Mouse (Mus musculus) neural tube, embryonic 13.5 days (tissue): ENCODE data around the gene Alg3. TPM values are rescaled to one million over a fixed set of nuclear protein-coding genes. Genes with fewer than 3 reads are reported as not detected.

ENCODE experiments used
- ATAC-seq: fragments of 200-750 bp; cut with Nextera tagmentation; 2 replicates; pipeline ENCODE4 v1.8.0; 2017; ENCODE audit warnings: low read depth, mild to moderate bottlenecking, moderate TSS enrichment, moderate library complexity
- H3K27ac ChIP-seq: fragments of 300-500 bp; sonication (generic); replicated peaks from 2 replicates; pipeline ENCODE4 v1.5.1; 2015; ENCODE audit warnings: moderate library complexity, mild to moderate bottlenecking, inconsistent platforms
- H3K27me3 ChIP-seq: fragments of 300-500 bp; sonication (generic); 2 replicates; pipeline ENCODE4 v1.6.1; 2015; ENCODE audit warnings: mild to moderate bottlenecking, inconsistent platforms
- H3K36me3 ChIP-seq: fragments of 300-500 bp; sonication (generic); 2 replicates; pipeline ENCODE4 v1.6.1; 2015; ENCODE audit warnings: mild to moderate bottlenecking, inconsistent platforms
- H3K4me1 ChIP-seq: fragments of 300-500 bp; sonication (generic); replicated peaks from 2 replicates; pipeline ENCODE4 v1.6.1; 2015; ENCODE audit warnings: inconsistent platforms
- H3K4me2 ChIP-seq: fragments of 300-500 bp; sonication (generic); 2 replicates; pipeline ENCODE4 v1.6.1; 2015; ENCODE audit warnings: inconsistent platforms, mild to moderate bottlenecking, moderate library complexity
- H3K4me3 ChIP-seq: fragments of 300-500 bp; sonication (generic); 2 replicates; pipeline ENCODE4 v1.5.1; 2015; ENCODE audit warnings: mild to moderate bottlenecking, inconsistent platforms
- H3K9ac ChIP-seq: fragments of 300-500 bp; sonication (generic); 2 replicates; pipeline ENCODE4 v1.6.1; 2015; ENCODE audit warnings: moderate library complexity, mild to moderate bottlenecking, inconsistent platforms
- H3K9me3 ChIP-seq: fragments of 300-500 bp; sonication (generic); 2 replicates; pipeline ENCODE4 v1.6.1; 2016; ENCODE audit warnings: inconsistent platforms
- WGBS: fragments of 180-500 bp; shearing (Covaris S2); methylation state at CpG from one replicate; pipeline ENCODE4 v1.1.7; 2015; 5-methylcytosine and 5-hydroxymethylcytosine counted together
- polyA plus RNA-seq: library from polyadenylated mRNA; unstranded; fragments of >200 nt; fragmentation: Nextera tagmentation; extraction: Ambion mirVana; gene quantifications from 2 replicates; pipeline ENCODE4 v1.2.1, GENCODE M21; 2015

Gene Alg3
- polyA plus RNA-seq = 43.2 and 44.8 TPM in 2 replicates

- peaks cover 29% of the 10 kb centered on the region for H3K4me1 ChIP-seq
- H3K9me3 ChIP-seq = no peaks in the 10 kb centered on the region
- no peaks in the 10 kb centered on the region for H3K27me3 ChIP-seq
- peak within 1 kb of the TSS; percentile 92 for H3K9ac ChIP-seq
- peak; percentile 93 for ATAC-seq
- H3K36me3 ChIP-seq = peaks cover 26% of the 10 kb centered on the region
- H3K27ac ChIP-seq = peak within 1 kb of the TSS; percentile 90
- 2% methylated on average over 41 of the region's 41 CpGs for WGBS
- H3K4me3 ChIP-seq = peak within 1 kb of the TSS; percentile 84
- peak within 1 kb of the TSS; percentile 84 for H3K4me2 ChIP-seq
Measured at GRCm38 (mm10) chr16:20611357-20612227, at the start of gene Alg3, which contains the start of the genes Eef1akmt4 and Gm49333. Alg3 (minus strand) TSS chr16:20611735. Eef1akmt4 (plus strand) TSS chr16:20611593. Gm49333 (plus strand) TSS chr16:20611610.

GRCm38 (mm10) chr16:20657661-20658060 lies 46.1 kb upstream of the Alg3 start:
- Histone ChIP-seq H3K4me2 (no peak overlapping the region), H3K4me1 (peaks cover 8% of the 10 kb centered on the region), H3K9ac (no peak overlapping the region), H3K27ac (no peak overlapping the region), H3K27me3 (no peaks in the 10 kb centered on the region), H3K9me3 (no peaks in the 10 kb centered on the region), H3K36me3 (peaks cover 83% of the 10 kb centered on the region), H3K4me3 (no peak overlapping the region)
- ATAC-seq = no peak
- 88% methylated on average over 4 of the region's 4 CpGs for WGBS

- WGBS = 62% methylated on average over 2 of the region's 2 CpGs
- no peaks in the 10 kb centered on the region for H3K9me3 ChIP-seq
- peak overlapping the region; percentile 80 for H3K4me2 ChIP-seq
- peaks cover 19% of the 10 kb centered on the region for H3K4me1 ChIP-seq
- ATAC-seq = no peak
- H3K27ac ChIP-seq = no peak overlapping the region
- no peaks in the 10 kb centered on the region for H3K27me3 ChIP-seq
- H3K4me3 ChIP-seq = 0 out of 2 replicates have a peak overlapping the region, but pooled peaks have one; percentile 86
- peaks cover 40% of the 10 kb centered on the region for H3K36me3 ChIP-seq
- H3K9ac ChIP-seq = no peak overlapping the region
Measured at GRCm38 (mm10) chr16:20653315-20653714, 41.8 kb upstream of the Alg3 start.

- Histone ChIP-seq H3K27ac (peak overlapping the region; percentile 88), H3K27me3 (no peaks in the 10 kb centered on the region), H3K9me3 (no peaks in the 10 kb centered on the region), H3K4me1 (peaks cover 19% of the 10 kb centered on the region), H3K9ac (peak overlapping the region; percentile 93), H3K4me3 (peak overlapping the region; percentile 86), H3K4me2 (peak overlapping the region; percentile 80), H3K36me3 (peaks cover 26% of the 10 kb centered on the region)
- 10% methylated on average over 12 of the region's 12 CpGs for WGBS
- ATAC-seq = no peak
Measured at GRCm38 (mm10) chr16:20651947-20652310, 40.4 kb upstream of the Alg3 start.

- Histone ChIP-seq H3K27me3 (no peaks in the 10 kb centered on the region), H3K36me3 (peaks cover 20% of the 10 kb centered on the region), H3K4me3 (peak within 1 kb of the TSS; percentile 86), H3K9me3 (no peaks in the 10 kb centered on the region), H3K4me1 (peaks cover 19% of the 10 kb centered on the region), H3K4me2 (peak within 1 kb of the TSS; percentile 80), H3K27ac (peak within 1 kb of the TSS; percentile 88), H3K9ac (peak within 1 kb of the TSS; percentile 93)
- 2% methylated on average over 46 of the region's 46 CpGs for WGBS
- ATAC-seq = peak; percentile 96
Measured at GRCm38 (mm10) chr16:20651076-20651946, 39.8 kb upstream of the Alg3 start, which contains the start of gene Psmd2. Psmd2 (plus strand) TSS chr16:20651652.

- Histone ChIP-seq H3K27me3 (no peaks in the 10 kb centered on the region), H3K9ac (no peak overlapping the region; the same call in 1 of the 2 replicates), H3K27ac (no peak overlapping the region), H3K4me3 (no peak overlapping the region), H3K36me3 (no peaks in the 10 kb centered on the region), H3K9me3 (no peaks in the 10 kb centered on the region), H3K4me1 (0 out of 2 replicates have a peak, but pooled peaks cover under 1% of the 10 kb centered on the region), H3K4me2 (no peak overlapping the region)
- 87% methylated on average over 7 of the region's 7 CpGs for WGBS
- no peak for ATAC-seq
Measured at GRCm38 (mm10) chr16:20643911-20644310, 32.4 kb upstream of the Alg3 start.

GRCm38 (mm10) chr16:20642161-20642560 lies 30.6 kb upstream of the Alg3 start:
- H3K4me3 ChIP-seq = no peak overlapping the region
- H3K4me1 ChIP-seq = 0 out of 2 replicates have a peak, but pooled peaks cover 9% of the 10 kb centered on the region
- no peaks in the 10 kb centered on the region for H3K36me3 ChIP-seq
- H3K9me3 ChIP-seq = no peaks in the 10 kb centered on the region
- peak; percentile 37; the same call in 1 of the 2 replicates for ATAC-seq
- H3K27me3 ChIP-seq = no peaks in the 10 kb centered on the region
- 2% methylated on average over 8 of the region's 8 CpGs for WGBS
- no peak overlapping the region for H3K9ac ChIP-seq
- H3K4me2 ChIP-seq = no peak overlapping the region
- H3K27ac ChIP-seq = no peak overlapping the region

- 0 out of 2 replicates have a peak, but pooled peaks cover 9% of the 10 kb centered on the region for H3K4me1 ChIP-seq
Measured at GRCm38 (mm10) chr16:20638367-20638766, 26.8 kb upstream of the Alg3 start.

GRCm38 (mm10) chr16:20637410-20637809 lies 25.9 kb upstream of the Alg3 start:
- H3K9me3 ChIP-seq = no peaks in the 10 kb centered on the region
- ATAC-seq = no peak
- no peak overlapping the region for H3K4me3 ChIP-seq
- no peaks in the 10 kb centered on the region for H3K27me3 ChIP-seq
- H3K9ac ChIP-seq = 0 out of 2 replicates have a peak overlapping the region, but pooled peaks have one; percentile 17
- no peak overlapping the region for H3K4me2 ChIP-seq
- no peak overlapping the region for H3K27ac ChIP-seq
- no peaks in the 10 kb centered on the region for H3K36me3 ChIP-seq
- 0 out of 2 replicates have a peak, but pooled peaks cover 9% of the 10 kb centered on the region for H3K4me1 ChIP-seq
- WGBS = 82% methylated on average over 8 of the region's 8 CpGs

More at GRCm38 (mm10) chr16:20638367-20638766, 26.8 kb upstream of the Alg3 start:
- no peak overlapping the region; the same call in 1 of the 2 replicates for H3K4me2 ChIP-seq
- WGBS = 69% methylated on average over 8 of the region's 8 CpGs
- ATAC-seq = peak; percentile 70
- H3K27ac ChIP-seq = no peak overlapping the region; the same call in none of the 2 replicates
- H3K27me3 ChIP-seq = no peaks in the 10 kb centered on the region
- no peak overlapping the region for H3K4me3 ChIP-seq
- no peaks in the 10 kb centered on the region for H3K9me3 ChIP-seq
- no peaks in the 10 kb centered on the region for H3K36me3 ChIP-seq
- H3K9ac ChIP-seq = no peak overlapping the region

GRCm38 (mm10) chr16:20629731-20630634 lies 18.4 kb upstream of the Alg3 start, which contains the start of gene Ece2:
Ece2 (plus strand) TSS chr16:20629828.
- WGBS = 8% methylated on average over 47 of the region's 54 CpGs
- Histone ChIP-seq H3K27ac (peak within 1 kb of the TSS; percentile 72), H3K4me2 (peak within 1 kb of the TSS; percentile 92), H3K9me3 (no peaks in the 10 kb centered on the region), H3K4me3 (peak within 1 kb of the TSS; percentile 64), H3K9ac (peak within 1 kb of the TSS; percentile 87), H3K36me3 (no peaks in the 10 kb centered on the region), H3K4me1 (peaks cover 21% of the 10 kb centered on the region), H3K27me3 (peaks cover 6% of the 10 kb centered on the region; the same call in 1 of the 2 replicates)
- peak; percentile 73 for ATAC-seq
